Mouse (Mus musculus): ENCODE measurements at regions not wholly inside any gene's neighbourhood (a gene's known extent, or its start where the extent isn't known, plus 50 kb on each side); places are given as distances from the start of the nearest gene placed in this dataset.

- no peak for DNase-seq (ENCODE audit: low spot score)
Measured at GRCm38 (mm10) chr17:49149896-49150295, 217.7 kb downstream of the Lrfn2 start.

- DNase-seq (ENCODE audit: low spot score) = peak; percentile 44
Measured at GRCm38 (mm10) chr17:49150971-49151422, 218.8 kb downstream of the Lrfn2 start.

GRCm38 (mm10) chr17:49153994-49154393, 221.8 kb downstream of the Lrfn2 start:
- peak; percentile 50 for DNase-seq (ENCODE audit: low spot score)

GRCm38 (mm10) chr17:49155001-49155515, 222.9 kb downstream of the Lrfn2 start:
- DNase-seq (ENCODE audit: low spot score) = no peak

DNA sequence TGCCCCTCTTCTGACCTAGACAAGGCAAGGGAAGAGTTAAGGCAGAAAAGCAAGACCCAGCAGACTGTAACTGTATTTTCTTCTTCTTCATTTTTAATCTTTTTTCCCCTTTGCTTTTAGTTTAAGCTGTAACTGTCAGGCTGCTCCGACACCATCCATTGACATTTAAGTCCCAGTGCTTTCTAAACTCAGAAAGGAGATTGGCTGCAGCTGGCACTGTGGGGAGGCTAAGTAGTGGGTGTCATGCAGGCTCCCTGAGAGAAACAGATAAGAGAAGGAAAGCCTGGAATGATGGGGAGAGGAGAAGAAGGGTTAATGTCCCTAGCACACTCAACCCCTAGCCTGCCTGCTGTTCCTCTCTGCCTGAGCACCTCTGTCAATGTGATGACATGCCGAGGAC, 225.4 kb downstream of the Lrfn2 start:
- no peak for DNase-seq (ENCODE audit: low spot score)

- no peak for DNase-seq (ENCODE audit: low spot score)
Measured at GRCm38 (mm10) chr17:49171252-49172047, 239.3 kb downstream of the Lrfn2 start.

DNA sequence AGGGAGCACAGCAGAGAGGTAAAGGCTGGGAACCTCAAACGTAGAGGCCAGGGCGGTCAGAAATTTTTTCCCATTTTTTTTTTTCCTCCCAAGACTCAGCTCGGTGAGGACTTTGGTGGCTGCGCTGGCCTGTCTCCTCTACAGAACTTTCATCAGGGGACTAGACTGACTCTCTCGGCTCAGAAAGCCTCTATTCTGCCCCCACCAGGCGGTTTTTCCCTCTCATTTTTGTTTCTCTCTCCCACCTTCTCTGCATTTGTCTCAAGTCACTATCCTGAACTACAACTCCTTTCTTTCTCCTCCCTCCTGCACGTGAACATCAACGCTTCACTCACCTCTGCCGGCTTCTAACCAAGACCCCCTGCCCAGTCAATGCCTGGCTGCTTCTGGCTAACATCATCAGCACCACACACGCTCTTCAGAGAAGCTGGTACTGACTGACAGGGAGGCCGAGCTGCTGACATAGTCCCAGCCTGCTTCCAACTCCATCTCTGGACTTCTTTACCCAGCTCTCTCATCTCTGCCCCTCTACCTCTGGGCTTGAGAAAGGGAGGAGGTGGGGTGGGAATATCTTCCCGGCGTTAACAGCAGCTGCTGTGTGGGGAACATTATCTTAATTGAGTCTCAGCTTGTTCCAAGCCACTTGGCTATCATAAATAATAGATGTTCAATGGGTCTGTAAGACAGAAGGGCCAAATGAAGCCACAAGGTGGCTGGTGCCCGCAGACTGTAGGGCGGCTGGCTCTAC, 240.0 kb downstream of the Lrfn2 start:
- DNase-seq (ENCODE audit: low spot score) = no peak

- DNase-seq (ENCODE audit: low spot score) = no peak
Measured at GRCm38 (mm10) chr17:49172800-49173150, 240.6 kb downstream of the Lrfn2 start.

DNA sequence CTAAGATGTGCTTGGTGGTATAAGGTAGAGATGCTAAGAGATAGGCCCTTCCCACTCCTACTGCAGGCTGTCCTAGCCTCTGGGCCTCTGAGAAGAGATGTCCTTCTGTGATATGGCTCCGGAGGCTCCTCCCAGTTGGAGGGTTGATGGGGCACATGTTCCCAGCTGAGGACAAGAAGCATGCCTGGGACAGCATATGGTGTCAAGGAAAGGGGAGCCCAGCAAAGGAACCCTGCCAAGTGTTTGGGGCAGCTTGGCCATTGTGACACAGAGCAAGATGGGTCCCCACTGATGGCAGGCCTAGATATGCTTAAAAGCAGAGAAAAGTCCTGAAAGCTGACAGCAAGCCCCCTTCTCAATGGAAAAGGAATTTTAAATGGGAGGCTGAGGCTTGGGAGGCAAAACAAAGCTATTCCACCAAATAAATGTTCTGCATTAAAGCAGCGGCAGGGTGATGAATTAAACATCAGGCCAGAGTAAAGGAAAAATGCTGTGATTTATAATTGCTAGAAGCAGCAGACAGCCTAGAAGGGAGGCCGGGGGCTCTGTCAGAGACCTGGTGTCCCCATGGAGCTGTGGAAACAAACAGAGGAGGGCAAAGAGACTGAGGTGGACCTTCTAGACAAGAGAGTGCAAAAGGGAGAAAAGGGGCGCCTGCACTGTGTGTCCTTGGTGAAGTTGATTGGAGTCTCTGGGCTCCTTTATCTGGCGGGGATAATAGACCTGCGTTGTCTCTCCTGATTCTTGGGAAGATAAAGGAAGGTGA, 246.0 kb downstream of the Lrfn2 start:
- DNase-seq (ENCODE audit: low spot score) = no peak

GRCm38 (mm10) chr17:49182485-49182884, 245.7 kb upstream of the Mocs1 start:
- peak; percentile 23 for DNase-seq (ENCODE audit: low spot score)

GRCm38 (mm10) chr17:49183917-49184316, 244.2 kb upstream of the Mocs1 start:
- DNase-seq (ENCODE audit: low spot score) = no peak

GRCm38 (mm10) chr17:49185052-49185612, 243.0 kb upstream of the Mocs1 start:
- no peak for DNase-seq (ENCODE audit: low spot score)

DNA sequence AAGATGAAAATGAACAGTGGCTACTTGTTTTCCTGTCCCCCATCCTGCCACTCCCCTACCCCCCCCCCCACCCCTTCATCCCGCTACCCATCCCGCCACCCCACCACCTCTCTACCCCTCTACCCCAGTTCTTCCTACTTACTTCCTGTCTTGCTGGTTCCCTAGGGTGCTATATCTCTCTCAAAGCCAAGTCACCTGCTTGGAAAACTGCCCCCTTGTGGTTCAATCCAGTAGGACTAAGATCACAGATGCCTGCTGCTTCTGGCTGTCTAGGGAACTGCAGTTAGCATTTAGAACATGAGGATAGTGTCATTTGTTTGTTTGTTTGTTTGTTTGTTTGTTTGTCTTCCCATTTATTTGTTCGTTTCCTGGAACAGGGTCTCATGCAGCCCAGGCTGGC, 238.4 kb upstream of the Mocs1 start:
- DNase-seq (ENCODE audit: low spot score) = peak; percentile 14

- DNase-seq (ENCODE audit: low spot score) = no peak
Measured at GRCm38 (mm10) chr17:49190337-49190736, 237.8 kb upstream of the Mocs1 start.

GRCm38 (mm10) chr17:49196046-49196684, 232.0 kb upstream of the Mocs1 start:
- no peak for DNase-seq (ENCODE audit: low spot score)

- no peak for DNase-seq (ENCODE audit: low spot score)
Measured at GRCm38 (mm10) chr17:49201495-49201894, 226.7 kb upstream of the Mocs1 start.

DNA sequence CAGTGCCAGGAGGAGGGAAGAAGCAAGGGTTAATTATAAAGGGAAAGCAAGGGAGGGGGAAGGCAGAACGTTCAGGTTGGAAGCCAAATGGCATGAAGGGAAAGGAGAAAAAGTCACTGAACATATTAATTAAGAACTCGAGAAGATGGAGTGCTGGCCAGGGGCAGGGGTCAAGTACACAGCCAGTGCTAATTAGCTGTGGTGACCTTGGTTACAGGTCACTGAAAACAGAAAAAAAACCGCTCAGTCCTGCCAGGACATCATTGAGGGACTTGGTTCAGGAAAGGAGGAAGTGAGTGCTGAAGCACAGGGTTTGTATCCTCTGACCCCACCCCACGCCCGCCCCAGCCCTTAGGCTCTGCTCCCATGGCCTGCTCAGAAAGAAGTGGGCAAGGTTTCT, 223.1 kb upstream of the Mocs1 start:
- DNase-seq (ENCODE audit: low spot score) = no peak

- DNase-seq (ENCODE audit: low spot score) = no peak
Measured at GRCm38 (mm10) chr17:49205564-49205963, 222.6 kb upstream of the Mocs1 start.

DNA sequence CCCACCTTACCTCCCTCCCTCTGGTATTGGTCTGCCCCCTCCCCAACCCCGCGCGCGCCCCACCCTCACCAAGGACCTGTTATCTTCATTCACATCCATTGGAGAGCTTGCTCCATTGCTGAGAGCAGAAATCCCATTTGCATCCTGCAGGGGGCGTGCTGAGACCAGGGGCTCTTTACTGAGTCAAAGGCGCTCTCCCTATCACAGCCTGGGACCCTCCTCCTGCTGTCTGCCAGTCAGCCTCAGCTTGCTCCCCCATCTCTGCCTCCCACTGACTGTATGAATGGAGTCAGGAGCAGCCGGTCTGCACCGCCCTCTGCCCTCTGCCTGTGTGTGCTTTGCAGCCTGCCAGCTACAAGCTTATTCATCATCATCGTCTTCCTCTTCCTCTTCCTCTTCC, 221.5 kb upstream of the Mocs1 start:
- no peak for DNase-seq (ENCODE audit: low spot score)

DNA sequence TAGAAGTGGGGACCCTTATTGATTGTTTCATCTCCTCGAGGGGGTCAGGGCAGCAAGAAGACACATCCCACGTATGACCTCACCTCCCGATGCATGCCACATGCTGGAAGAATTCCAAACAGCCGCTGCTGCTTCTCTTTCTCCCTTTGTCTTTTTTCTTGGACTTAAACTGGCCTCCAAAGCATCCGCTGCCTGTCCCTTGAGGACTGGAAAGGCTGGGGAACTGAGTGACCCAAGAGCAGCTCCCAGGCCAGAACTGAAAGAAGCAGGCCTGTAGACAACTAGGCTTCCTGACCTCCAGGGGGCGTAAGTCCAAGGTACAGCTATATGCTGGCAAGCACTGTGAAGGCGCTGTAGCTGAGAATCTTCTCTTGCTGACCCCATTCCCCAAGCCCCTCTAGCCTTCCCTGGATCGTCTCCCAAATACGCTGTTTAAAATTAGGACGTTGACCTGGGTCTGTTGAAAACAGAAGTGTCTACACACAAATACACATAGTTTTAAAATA, 219.8 kb upstream of the Mocs1 start:
- DNase-seq (ENCODE audit: low spot score) = peak; percentile 13

DNA sequence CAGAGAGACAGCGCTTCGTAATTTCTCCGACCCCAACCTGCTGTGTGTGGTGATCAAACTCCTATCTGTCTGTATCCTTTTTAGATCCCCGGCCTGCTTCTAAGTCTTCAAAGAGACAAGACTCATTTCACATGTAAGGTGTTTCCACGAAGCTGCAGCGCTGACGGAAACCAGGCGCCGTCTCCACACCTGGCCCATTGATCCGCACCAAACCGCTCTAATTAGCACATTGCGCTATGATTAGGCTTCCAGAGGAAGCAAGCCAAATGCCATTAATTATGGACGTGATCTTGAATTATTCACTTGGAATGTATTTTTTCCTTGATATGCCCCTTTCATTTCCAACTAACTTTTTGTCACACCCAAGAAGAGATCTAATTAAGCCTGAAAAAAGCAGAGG, 215.2 kb upstream of the Mocs1 start:
- no peak for DNase-seq (ENCODE audit: low spot score)

Data from heart, adult 8-10 months (tissue).